Mouse (Mus musculus) subcutaneous adipose tissue, adult 2 months (tissue): ENCODE data around the gene Col4a3. TPM values are rescaled to one million over a fixed set of nuclear protein-coding genes. Genes with fewer than 3 reads are reported as not detected.

ENCODE experiments used
- polyA plus RNA-seq: library from polyadenylated mRNA; depleted of rRNA; stranded (reverse); fragments of >200 nt; gene quantifications from 2 replicates; pipeline ENCODE4 v1.2.3, GENCODE M21; 2012; ENCODE audit warnings: low replicate concordance; rRNA removed

The Col4a3 gene
- 0.42 and 3.5 TPM in 2 replicates for polyA plus RNA-seq

DNA sequence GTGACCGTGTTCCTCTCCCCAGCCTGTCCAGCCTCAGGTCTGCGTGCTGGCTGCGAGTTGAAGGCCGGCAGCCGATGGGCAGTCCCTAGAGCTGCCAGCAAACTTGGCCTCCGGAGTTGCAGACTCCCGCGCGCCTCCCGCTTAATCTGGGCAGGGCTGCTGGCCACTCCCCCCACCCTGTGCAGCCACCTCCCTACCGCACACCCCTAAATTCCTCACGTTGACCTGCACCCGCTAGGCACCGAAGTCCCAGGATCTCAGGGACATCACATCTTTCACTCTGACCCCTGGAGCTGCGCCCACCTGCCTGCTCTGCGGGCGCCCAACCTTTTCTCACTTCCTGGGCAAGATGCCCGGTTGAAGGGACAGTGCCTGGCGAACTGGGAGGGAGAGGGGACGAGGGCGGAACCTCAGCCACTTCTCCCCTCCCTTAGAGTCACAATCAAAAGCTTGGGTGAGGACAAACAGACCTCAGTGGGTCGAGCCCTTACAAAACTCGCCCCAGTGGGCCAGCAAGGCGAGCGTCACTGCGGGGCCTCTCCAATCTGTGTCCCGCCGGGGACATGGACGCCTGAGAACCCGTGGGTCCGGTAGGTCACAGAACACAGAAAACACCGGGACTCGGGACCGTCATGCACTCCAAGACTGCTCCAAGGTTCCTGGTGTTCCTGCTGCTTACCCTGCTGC, at the start of gene Col4a3, which contains the start of gene Col4a4:
TSS of gene Col4a3 (plus strand) at position 209 of the 687 bp plus-strand sequence.
TSS of gene Col4a4 (minus strand) at position 137 of the 687 bp plus-strand sequence.

DNA sequence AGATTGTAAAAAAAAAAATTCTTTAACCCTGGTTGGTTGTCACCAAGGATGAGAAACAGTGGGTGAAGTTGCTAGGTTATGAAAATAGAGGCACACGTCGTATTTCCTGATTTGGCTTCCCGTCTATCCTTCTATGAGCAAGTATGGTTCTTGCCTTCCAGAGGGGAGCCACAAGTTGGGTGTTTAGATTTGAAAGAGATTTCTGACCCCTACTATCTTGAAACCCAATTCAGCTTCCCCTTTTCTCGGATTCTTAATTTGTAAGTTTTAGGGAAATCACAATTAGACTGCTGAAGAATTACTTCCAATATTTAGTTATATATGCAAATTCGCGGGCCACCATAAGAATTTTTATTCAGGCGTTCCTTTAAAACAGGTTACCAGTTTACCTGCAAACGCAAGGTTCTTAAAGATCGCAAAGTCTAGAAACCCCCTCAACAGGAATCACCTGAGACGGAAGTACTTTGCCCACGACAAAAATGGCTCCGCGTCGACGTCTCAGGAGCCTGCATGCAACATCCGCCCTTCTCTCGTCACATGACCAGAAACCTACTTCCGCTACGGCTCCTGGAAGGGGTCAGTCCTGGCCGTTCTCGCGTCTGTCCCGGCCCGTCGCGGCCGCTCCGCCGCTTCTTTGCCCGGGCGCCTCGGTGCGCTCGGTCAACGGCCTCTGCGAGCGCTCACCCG, 137.8 kb downstream of the Col4a3 start, which contains the start of gene Mff:
TSS of gene Mff (plus strand) at position 552 of the 687 bp plus-strand sequence.

DNA sequence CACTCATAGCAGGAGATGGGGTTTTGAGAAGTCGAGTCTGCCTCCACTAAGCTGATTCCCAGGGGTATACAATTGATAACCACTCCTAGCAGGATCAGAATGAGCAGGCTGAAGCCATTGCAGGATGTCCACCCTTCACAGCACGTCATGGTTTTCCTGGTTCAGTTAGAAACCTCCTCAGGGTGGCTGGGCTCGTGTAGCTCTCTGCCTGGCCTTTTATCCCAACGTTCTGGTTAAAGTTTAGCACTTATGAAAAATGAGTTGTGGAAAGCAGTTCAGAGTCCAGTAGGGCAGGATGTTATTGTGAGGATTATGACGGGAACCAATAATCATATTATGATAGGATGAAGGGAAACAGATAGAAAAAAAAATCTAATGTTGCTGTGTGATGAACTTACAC, 181.5 kb downstream of the Col4a3 start, which contains the start of gene Tm4sf20:
TSS of gene Tm4sf20 (minus strand) at position 193 of the 400 bp plus-strand sequence.

DNA sequence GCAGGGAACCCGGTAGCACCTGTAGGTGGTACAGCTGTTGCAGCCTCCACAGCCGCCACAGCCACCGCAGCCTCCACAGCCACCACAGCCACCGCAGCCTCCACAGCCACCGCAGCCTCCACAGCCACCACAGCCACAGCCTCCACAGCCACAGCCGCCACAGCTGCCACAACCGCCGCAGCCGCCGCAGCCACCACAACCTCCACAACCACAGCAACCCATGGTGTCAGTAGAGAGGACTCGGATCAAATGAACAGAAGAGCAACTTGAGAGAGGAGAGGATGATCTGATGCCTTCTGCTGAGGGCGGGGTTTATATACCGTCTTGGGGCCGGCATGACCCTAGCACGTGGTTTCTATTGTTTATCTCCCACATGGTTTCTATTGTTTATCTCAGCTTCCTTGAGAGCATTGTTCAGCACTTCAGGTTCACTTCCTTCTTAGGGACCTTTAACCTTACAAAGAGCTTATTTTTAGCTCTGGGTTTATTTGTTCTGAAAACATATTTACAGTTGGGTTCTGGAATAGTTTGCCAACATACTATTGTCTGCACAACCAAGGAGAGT, 184.4 kb downstream of the Col4a3 start, which contains the start of gene Gm47791:
TSS of gene Gm47791 (minus strand) at position 222 of the 565 bp plus-strand sequence.

Other genes with a start within 250 kb of the Col4a3 start
- gene Col4a4, start 72 bp upstream of the Col4a3 start, polyA plus RNA-seq = 0.75 and 2.6 TPM in 2 replicates
- gene Mff, start 138.0 kb downstream of the Col4a3 start, polyA plus RNA-seq = 62.7 and 73.0 TPM in 2 replicates
- not detected in 2 replicates for gene Tm4sf20, start 181.5 kb downstream of the Col4a3 start, polyA plus RNA-seq
- gene Gm47791, start 184.3 kb downstream of the Col4a3 start, polyA plus RNA-seq = not detected in 2 replicates